Comparison of ENCODE assay signal across 27 mouse cellular contexts in genomic region chr5:123023049-123023448, GRCm38 (mm10). TPM values are rescaled to one million over a fixed set of nuclear protein-coding genes. Genes with fewer than 3 reads are reported as not detected.
A peak's percentile ranks its signal among the peaks of the same experiment; 100 is the strongest.
DNase-seq lines count a peak whose midpoint lies in the region; ATAC-seq and TF ChIP-seq lines count a peak whose summit lies in the region.
"Had no signal": no experiment of that assay in that cellular context is flagged by ENCODE, and none has a peak within 500 bp of the region (broad histone marks: within the 10 kb centered on the region; RNA-seq: fewer than 3 reads in every experiment).

No protein-coding gene starts in this region.

- 77% methylated on average over 6 of the region's 6 CpGs for WGBS in heart, embryonic 11.5 days (ENCODE audit: insufficient replicate concordance)
- 35% methylated on average over 6 of the region's 6 CpGs for WGBS in kidney, adult 2 months
- 20% methylated on average over 6 of the region's 6 CpGs for WGBS in lung, adult 2 months

- TF ChIP-seq CTCF in kidney, adult 2 months (conservative IDR thresholded peaks at IDR 0.05; ENCODE audit: insufficient read depth, insufficient read length, low read depth, low read length) = no peak
- TF ChIP-seq CTCF in lung, adult 2 months (IDR thresholded peaks at IDR 0.05; ENCODE audit: insufficient read depth, low read length) = no peak

- H3K4me1 ChIP-seq in heart, embryonic 11.5 days (ENCODE audit: control insufficient read depth, insufficient read depth, low read length) = peaks cover 29% of the 10 kb centered on the region
- H3K4me1 ChIP-seq in kidney, adult 2 months (ENCODE audit: control insufficient read depth, insufficient read depth, low read length) = peaks cover 19% of the 10 kb centered on the region
- peaks cover 22% of the 10 kb centered on the region for H3K4me1 ChIP-seq in lung, adult 2 months (ENCODE audit: control insufficient read depth, insufficient read depth, low read length)

- no peak overlapping the region for H3K9ac ChIP-seq in heart, embryonic 11.5 days (ENCODE audit: low read depth, low read length)
- H3K9ac ChIP-seq: heart, embryonic 13.5 days; hindbrain, embryonic 15.5 days; liver, postnatal 0 days; neural tube, embryonic 12.5 days had no signal

- TF ChIP-seq POLR2A in kidney, adult 2 months (IDR thresholded peaks at IDR 0.05; ENCODE audit: low read depth, low read length) = no peak
- TF ChIP-seq POLR2A in lung, adult 2 months (IDR thresholded peaks at IDR 0.05; ENCODE audit: borderline replicate concordance, extremely low read depth, low read depth, low read length) = no peak

- H3K4me2 ChIP-seq in heart, embryonic 11.5 days = no peak overlapping the region
- H3K4me2 ChIP-seq: heart, embryonic 13.5 days; hindbrain, embryonic 15.5 days; neural tube, embryonic 12.5 days had no signal

- ATAC-seq in heart, embryonic 11.5 days (replicated peaks; ENCODE audit: insufficient number of reproducible peaks, low FRiP score, low TSS enrichment) = no peak
- ATAC-seq in megakaryocyte progenitor cell, adult 5-6 weeks (replicated peaks; ENCODE audit: poor library complexity) = no peak
- ATAC-seq: activated CD4-positive, CD25-positive, alpha-beta regulatory T cell, adult 4 months; intestine, embryonic 16.5 days; liver, postnatal 0 days; midbrain, embryonic 16.5 days; Patski had no signal

- no peaks in the 10 kb centered on the region for H3K36me3 ChIP-seq in heart, embryonic 11.5 days (ENCODE audit: control insufficient read depth, insufficient read depth, low read length)
- no peaks in the 10 kb centered on the region for H3K36me3 ChIP-seq in kidney, adult 2 months (ENCODE audit: control insufficient read depth, insufficient read depth, low read length)
- H3K36me3 ChIP-seq: hindbrain, embryonic 15.5 days; neural tube, embryonic 12.5 days had no signal

- peak; percentile 81 for DNase-seq in heart, adult 11 months
- DNase-seq in kidney, adult 2 months = peak; percentile 92
- DNase-seq in kidney, postnatal 10 days = no peak
- peak; percentile 26 for DNase-seq in 3T3-L1 (ENCODE audit: low read depth, low spot score)
- peak; percentile 27 for DNase-seq in lung, adult 2 months
- no peak for DNase-seq in neural tube, embryonic 10.5 days (ENCODE audit: extremely low spot score, low spot score)
- DNase-seq: adrenal gland, postnatal 25 days; cerebellum, adult 9-11 months; liver, postnatal 0 days; spleen, adult 18-20 months; thymus, adult 18-20 months had no signal

- H3K9me3 ChIP-seq in heart, embryonic 11.5 days (replicated peaks; ENCODE audit: control insufficient read depth, low read length) = no peaks in the 10 kb centered on the region
- H3K9me3 ChIP-seq: heart, embryonic 13.5 days; hindbrain, embryonic 15.5 days; neural tube, embryonic 12.5 days had no signal

- H3K27ac ChIP-seq in heart, embryonic 11.5 days (ENCODE audit: low read depth, low read length) = no peak overlapping the region
- peak overlapping the region; percentile 49; the same call in 1 of the 2 replicates for H3K27ac ChIP-seq in kidney, adult 2 months (ENCODE audit: insufficient read depth, low read depth, low read length)
- H3K27ac ChIP-seq: heart, embryonic 13.5 days; hindbrain, embryonic 15.5 days; neural tube, embryonic 12.5 days had no signal

- H3K4me3 ChIP-seq in heart, embryonic 11.5 days (ENCODE audit: low read depth, low read length) = no peak overlapping the region
- H3K4me3 ChIP-seq in kidney, adult 2 months (ENCODE audit: insufficient read depth, low read depth, low read length) = no peak overlapping the region
- no peak overlapping the region for H3K4me3 ChIP-seq in lung, adult 2 months (replicated peaks; ENCODE audit: extremely low read depth, low read depth, low read length)
- H3K4me3 ChIP-seq: heart, embryonic 13.5 days; hindbrain, embryonic 15.5 days; neural tube, embryonic 12.5 days had no signal

- H3K27me3 ChIP-seq in heart, embryonic 11.5 days (ENCODE audit: control insufficient read depth, insufficient read depth, low read length) = no peaks in the 10 kb centered on the region
- H3K27me3 ChIP-seq in kidney, adult 2 months (replicated peaks; ENCODE audit: control insufficient read depth, insufficient read depth, low read length) = no peaks in the 10 kb centered on the region
- H3K27me3 ChIP-seq: heart, embryonic 13.5 days; hindbrain, embryonic 15.5 days; neural tube, embryonic 12.5 days; Patski had no signal

RNA-seq across cellular contexts. Expression of gene Orai1, which starts 8.2 kb away (rescaled TPM):
- 12.5 and 15.1 TPM in 2 replicates for polyA plus RNA-seq in heart, embryonic 11.5 days (2014; fragmentation: Nextera tagmentation; extraction: Ambion mirVana)
- 63.2 and 90.6 TPM in 2 replicates for polyA plus RNA-seq in kidney, adult 2 months (2012; rRNA removed)
- polyA plus RNA-seq in lung, adult 2 months (2012; rRNA removed) = 113 and 137 TPM in 2 replicates
- 66.5 and 68.6 TPM in 2 replicates for total RNA-seq in megakaryocyte progenitor cell, adult 5-6 weeks (2015)
- 13.5 and 20.8 TPM in 2 replicates for total RNA-seq in megakaryocyte progenitor cell, adult 5-6 weeks (2017)

RNA-seq across cellular contexts. Expression of gene Morn3, which starts 23.8 kb away (rescaled TPM):
- 0.69 TPM in 1 of 2 replicates, not detected in the other for polyA plus RNA-seq in heart, embryonic 11.5 days (2014; fragmentation: Nextera tagmentation; extraction: Ambion mirVana)
- 0.06 and 0.08 TPM in 2 replicates for polyA plus RNA-seq in kidney, adult 2 months (2012; rRNA removed)
- polyA plus RNA-seq in lung, adult 2 months (2012; rRNA removed) = 0.77 and 2.9 TPM in 2 replicates
- not detected in 2 replicates for total RNA-seq in megakaryocyte progenitor cell, adult 5-6 weeks (2015)
- not detected in 2 replicates for total RNA-seq in megakaryocyte progenitor cell, adult 5-6 weeks (2017)
- total RNA-seq: adrenal gland, postnatal 25 days; gastrocnemius, adult 8-10 months; layer of hippocampus, adult 8-10 months; left cerebral cortex, adult 8-10 months; megakaryocyte-erythroid progenitor cell, adult 5-6 weeks had no signal
- polyA plus RNA-seq: heart, embryonic 13.5 days; limb, embryonic 14.5 days; liver, postnatal 0 days; neural tube, embryonic 12.5 days; stomach, embryonic 14.5 days; urinary bladder, adult 2 months had no signal

RNA-seq across cellular contexts. Expression of gene Kdm2b, which starts 33.4 kb away (rescaled TPM):
- polyA plus RNA-seq in heart, embryonic 11.5 days (2014; fragmentation: Nextera tagmentation; extraction: Ambion mirVana) = 26.5 and 28.8 TPM in 2 replicates
- polyA plus RNA-seq in kidney, adult 2 months (2012; rRNA removed) = 9.6 and 10.9 TPM in 2 replicates
- 16.6 and 20.1 TPM in 2 replicates for polyA plus RNA-seq in lung, adult 2 months (2012; rRNA removed)
- 60.0 and 60.4 TPM in 2 replicates for total RNA-seq in megakaryocyte progenitor cell, adult 5-6 weeks (2015)
- 49.0 and 75.4 TPM in 2 replicates for total RNA-seq in megakaryocyte progenitor cell, adult 5-6 weeks (2017)

RNA-seq across cellular contexts. Expression of gene Tmem120b, which starts 45.2 kb away (rescaled TPM):
- 9.6 and 11.4 TPM in 2 replicates for polyA plus RNA-seq in heart, embryonic 11.5 days (2014; fragmentation: Nextera tagmentation; extraction: Ambion mirVana)
- 9.9 and 12.7 TPM in 2 replicates for polyA plus RNA-seq in kidney, adult 2 months (2012; rRNA removed)
- 10.4 and 12.1 TPM in 2 replicates for polyA plus RNA-seq in lung, adult 2 months (2012; rRNA removed)
- 0.42 and 1.4 TPM in 2 replicates for total RNA-seq in megakaryocyte progenitor cell, adult 5-6 weeks (2015)
- total RNA-seq in megakaryocyte progenitor cell, adult 5-6 weeks (2017) = 1.4 and 1.6 TPM in 2 replicates

Comparison
In these comparisons a context has a peak if more than half of its experiments do, and no peak if none do; other contexts are left out.
1. DNase-seq: peak in heart, adult 11 months (single experiment), kidney, adult 2 months (single experiment), 3T3-L1 (single experiment) and lung, adult 2 months (single experiment); none in kidney, postnatal 10 days (single experiment) and neural tube, embryonic 10.5 days (single experiment).